Mouse (Mus musculus): ENCODE data around the gene Nfs1.

DNA sequence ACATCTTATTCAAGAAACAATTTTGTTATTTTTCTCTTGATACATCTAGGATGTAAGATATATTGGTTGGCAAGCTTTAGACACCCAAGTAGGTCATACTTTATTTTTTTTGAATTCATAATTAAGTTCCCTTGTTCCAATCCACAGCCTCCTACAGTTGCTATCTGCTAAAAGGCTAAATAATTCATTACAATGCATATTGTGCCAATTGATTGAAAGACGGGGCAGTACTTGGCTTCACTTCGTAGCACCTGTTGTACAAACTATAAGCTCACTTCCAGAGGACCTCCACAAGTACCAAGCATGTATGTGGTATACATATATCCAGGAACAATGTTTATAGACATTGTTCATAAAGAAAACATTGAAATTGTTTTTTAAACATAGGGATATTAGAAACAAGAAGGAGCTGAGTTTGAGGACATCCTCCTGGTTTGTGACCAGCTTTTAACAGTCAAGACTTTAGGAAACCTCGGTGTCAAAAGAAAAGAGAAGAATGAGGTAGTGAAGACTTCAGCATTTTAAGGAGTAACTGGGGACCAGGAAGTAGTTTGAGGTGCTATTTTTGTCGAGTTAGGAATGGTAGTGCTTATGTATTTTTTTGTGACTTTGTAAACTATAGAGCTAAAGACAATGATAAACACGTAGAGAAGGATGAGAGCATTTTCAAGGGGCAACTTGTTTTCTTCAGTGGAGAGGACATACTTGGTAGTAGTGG, 2.4 kb upstream of the Nfs1 start:
- TF ChIP-seq CTCF (IDR thresholded peaks at IDR 0.05; ENCODE audit: extremely low read depth, insufficient read depth, low read length) (no peak), POLR2A (IDR thresholded peaks at IDR 0.05; ENCODE audit: extremely low read depth, insufficient read depth, low read length) (no peak)

Measured in cortical plate, adult 2 months (tissue).